Mouse (Mus musculus) liver, embryonic 14.5 days (tissue): ENCODE results near the gene Agbl1.

Experiments
- CTCF ChIP-seq: IDR thresholded peaks from 2 replicates; pipeline ENCODE4 v1.5.1; 2016; ENCODE audit warnings: antibody characterized with exemption, low read depth, control low read depth
- EP300 ChIP-seq: IDR thresholded peaks from 2 replicates; pipeline ENCODE4 v1.6.1; 2016; ENCODE audit warnings: antibody characterized with exemption, low read depth

DNA sequence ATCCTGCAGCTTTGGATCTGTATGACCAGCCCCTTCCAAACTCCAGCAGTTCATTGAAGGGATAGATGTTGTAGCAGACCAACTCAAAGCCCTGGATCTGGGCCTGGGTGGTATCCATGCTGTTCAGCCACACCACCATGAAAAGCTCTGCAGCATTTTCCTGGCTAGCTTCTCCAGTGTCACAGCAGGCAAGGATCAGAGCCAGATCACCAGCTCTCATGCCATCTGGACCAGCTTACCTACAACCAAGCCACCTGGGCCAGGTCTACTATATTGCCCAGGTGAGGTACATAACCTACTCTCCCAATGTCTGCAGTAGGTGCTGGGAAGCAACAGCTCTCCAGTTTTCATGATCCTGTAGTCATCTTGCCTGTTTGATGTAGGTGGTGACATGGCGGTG lies 884.3 kb downstream of the Agbl1 start:
- TF ChIP-seq EP300 (no peak), CTCF (no peak)
